Mouse (Mus musculus): ENCODE measurements at regions not wholly inside any gene's neighbourhood (a gene's known extent, or its start where the extent isn't known, plus 50 kb on each side); places are given as distances from the start of the nearest gene placed in this dataset.

DNA sequence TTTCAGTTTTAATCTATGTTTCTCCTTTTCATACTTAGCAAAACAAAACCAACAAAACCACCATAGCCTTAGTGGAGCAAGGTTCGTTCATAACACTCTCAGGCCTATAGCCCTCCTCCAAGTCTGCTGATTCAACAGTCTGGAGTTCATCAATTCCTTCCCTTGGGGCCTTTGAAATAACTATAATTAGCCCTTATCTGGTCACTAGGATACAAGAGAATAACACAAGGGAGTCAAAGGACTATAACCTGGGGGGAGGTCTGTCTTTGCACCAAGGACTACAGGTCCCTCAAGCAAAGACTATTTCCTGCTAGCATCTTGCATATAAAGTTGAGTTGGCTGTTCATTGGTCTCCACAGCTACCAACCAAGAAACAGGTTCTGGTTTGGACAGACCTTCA lies 129.5 kb upstream of the Hes1 start:
- TF ChIP-seq POLR2A (IDR thresholded peaks at IDR 0.05; ENCODE audit: borderline replicate concordance, insufficient read depth, low read length) (no peak), CTCF (IDR thresholded peaks at IDR 0.05; ENCODE audit: borderline replicate concordance, insufficient read depth, low read depth, low read length) (no peak)

All from cerebellum, adult 2 months (tissue).